Mouse (Mus musculus): ENCODE measurements around the gene Plekhh3. TPM values are rescaled to one million over a fixed set of nuclear protein-coding genes. Genes with fewer than 3 reads are reported as not detected.
"Not testable (repeated sequence)": the region's sequence is repeated elsewhere in the genome, so short reads cannot be mapped to it uniquely, and the experiment has no call there.

The Plekhh3 gene
- total RNA-seq, 2 experiments from 2014 or later, result 23.6 to 28.3 TPM

- DNase-seq, result peak; percentile 87 to 88
- intact Hi-C loops (cut with DNase I), result no loop called here
Measured at GRCm38 (mm10) chr11:101130056-101130756, 40.9 kb downstream of the Plekhh3 start.

GRCm38 (mm10) chr11:101128996-101129577 lies 42.1 kb downstream of the Plekhh3 start:
- peak in 1 of 2 experiments; percentile 38 for DNase-seq
- intact Hi-C loops (cut with DNase I), result no loop called here

GRCm38 (mm10) chr11:101127075-101127474 lies 44.1 kb downstream of the Plekhh3 start:
- no peak for DNase-seq
- intact Hi-C loops (cut with DNase I), result no loop called here

- DNase-seq; intact Hi-C loops (cut with DNase I): not testable (repeated sequence)
Measured at GRCm38 (mm10) chr11:101125008-101125407, 46.1 kb downstream of the Plekhh3 start.

- DNase-seq; intact Hi-C loops (cut with DNase I): not testable (repeated sequence)
Measured at GRCm38 (mm10) chr11:101124494-101124893, 46.7 kb downstream of the Plekhh3 start.

- intact Hi-C loops (cut with DNase I), result loop anchor here (2.0 kb wide), 1 partner anchor 48 kb away; no protein-coding TSS in a partner anchor
- no peak for DNase-seq
Measured at GRCm38 (mm10) chr11:101120545-101121188, 50.5 kb downstream of the Plekhh3 start.

GRCm38 (mm10) chr11:101119761-101120544 lies 51.2 kb downstream of the Plekhh3 start, which contains the start of the genes Retreg3 and Tubg1:
Gene Retreg3, minus strand, starts transcription at chr11:101119893.
Gene Tubg1, plus strand, starts transcription at chr11:101119938.
- intact Hi-C loops (cut with DNase I), result loop anchor here (2.0 kb wide), 1 partner anchor 49 kb away; no protein-coding TSS in a partner anchor
- peak; percentile 99 for DNase-seq

GRCm38 (mm10) chr11:101119131-101119760 lies 51.9 kb downstream of the Plekhh3 start:
- DNase-seq, result no peak
- intact Hi-C loops (cut with DNase I), result no loop called here

GRCm38 (mm10) chr11:101118105-101118504 lies 53.0 kb downstream of the Plekhh3 start:
- DNase-seq, result no peak
- intact Hi-C loops (cut with DNase I), result no loop called here

- intact Hi-C loops (cut with DNase I), result no loop called here
- no peak for DNase-seq
Measured at GRCm38 (mm10) chr11:101115564-101115963, 55.6 kb downstream of the Plekhh3 start.

Small RNAs within 50 kb of the gene (microRNA-seq; reads per million reads assigned to microRNA genes)
- 0 reads per million in 2 experiments for gene Gm27626

Other genes with a start within 250 kb of the Plekhh3 start
- 100 to 1,000 TPM; 110 to 117 TPM for gene Stat3, start 231.8 kb downstream of the Plekhh3 start, total RNA-seq (2021)
- 100 to 1,000 TPM; 462 to 471 TPM for gene Cavin1, start 200.5 kb downstream of the Plekhh3 start, total RNA-seq (2021)
- 10 to 100 TPM; 89.6 to 93.8 TPM for gene Atp6v0a1, start 161.9 kb downstream of the Plekhh3 start, total RNA-seq (2021)
- gene Naglu, start 101.3 kb downstream of the Plekhh3 start, total RNA-seq (2021), result 1 to 10 TPM; 9.9 to 10.0 TPM
- gene Hsd17b1, start 92.9 kb downstream of the Plekhh3 start, total RNA-seq (2021), result under 1 TPM in 1 of 2 experiments, not detected in 1; 0.45 TPM
- 10 to 100 TPM; 18.7 to 21.4 TPM for gene Coasy, start 88.8 kb downstream of the Plekhh3 start, total RNA-seq (2021)
- 10 to 100 TPM; 14.1 to 18.1 TPM for gene Mlx, start 84.1 kb downstream of the Plekhh3 start, total RNA-seq (2021)
- 1 to 10 TPM; 5.0 to 5.6 TPM for gene Psmc3ip, start 75.9 kb downstream of the Plekhh3 start, total RNA-seq (2021)
- 10 to 100 TPM; 37.6 to 41.6 TPM for gene Retreg3, start 51.5 kb downstream of the Plekhh3 start, total RNA-seq (2021)
- 10 to 100 TPM; 27.0 to 31.1 TPM for gene Tubg1, start 51.4 kb downstream of the Plekhh3 start, total RNA-seq (2021)
- 1 to 10 TPM; 3.4 to 3.5 TPM for gene Tubg2, start 15.4 kb downstream of the Plekhh3 start, total RNA-seq (2021)
- 1 to 10 TPM; 1.8 to 2.1 TPM for gene Cntnap1, start 828 bp downstream of the Plekhh3 start, total RNA-seq (2021)
- gene Ccr10, start 4.1 kb upstream of the Plekhh3 start, total RNA-seq (2021), result under 1 TPM; 0.14 to 0.20 TPM
- gene Ezh1, start 55.1 kb upstream of the Plekhh3 start, total RNA-seq (2021), result 10 to 100 TPM; 20.5 to 22.5 TPM
- 100 to 1,000 TPM; 146 to 180 TPM for gene Ramp2, start 74.7 kb upstream of the Plekhh3 start, total RNA-seq (2021)
- gene Vps25, start 82.4 kb upstream of the Plekhh3 start, total RNA-seq (2021), result 100 to 1,000 TPM in 1 of 2 experiments, 10 to 100 TPM in 1; 97.5 to 111 TPM
- gene Wnk4, start 89.2 kb upstream of the Plekhh3 start, total RNA-seq (2021), result 1 to 10 TPM; 5.7 to 7.6 TPM
- gene Cntd1, start 107.7 kb upstream of the Plekhh3 start, total RNA-seq (2021), result under 1 TPM; 0.14 to 0.57 TPM
- gene Coa3, start 107.8 kb upstream of the Plekhh3 start, total RNA-seq (2021), result 10 to 100 TPM; 84.2 to 92.6 TPM
- gene Becn1, start 130.9 kb upstream of the Plekhh3 start, total RNA-seq (2021), result 100 to 1,000 TPM in 1 of 2 experiments, 10 to 100 TPM in 1; 94.3 to 109 TPM
- 10 to 100 TPM; 74.9 to 90.0 TPM for gene Psme3, start 144.9 kb upstream of the Plekhh3 start, total RNA-seq (2021)
- 1 to 10 TPM; 2.5 to 3.1 TPM for gene Aoc2, start 153.7 kb upstream of the Plekhh3 start, total RNA-seq (2021)
- 10 to 100 TPM; 39.0 to 49.9 TPM for gene Aoc3, start 159.3 kb upstream of the Plekhh3 start, total RNA-seq (2021)
- not detected for gene G6pc, start 196.2 kb upstream of the Plekhh3 start, total RNA-seq (2021)
- 10 to 100 TPM; 17.9 to 19.2 TPM for gene Aarsd1, start 246.3 kb upstream of the Plekhh3 start, total RNA-seq (2021)

Measured in heart, postnatal 10 days (tissue).